Mouse (Mus musculus) spleen, adult 2 months (tissue): ENCODE results near the gene Ppp1r26.

Experiments used
- CTCF ChIP-seq: fragments of 200-500 bp; IDR thresholded peaks from 2 replicates; pipeline ENCODE4 v1.5.1; 2011; ENCODE audit warnings: mild to moderate bottlenecking, inconsistent platforms; ENCODE audit not compliant: insufficient read depth, insufficient read length, insufficient replicate concordance; ENCODE audit errors: extremely low read depth
- POLR2A ChIP-seq: fragments of 200-500 bp; IDR thresholded peaks from 2 replicates; pipeline ENCODE4 v1.6.1; 2011; ENCODE audit warnings: low read depth, low read length, inconsistent platforms

DNA sequence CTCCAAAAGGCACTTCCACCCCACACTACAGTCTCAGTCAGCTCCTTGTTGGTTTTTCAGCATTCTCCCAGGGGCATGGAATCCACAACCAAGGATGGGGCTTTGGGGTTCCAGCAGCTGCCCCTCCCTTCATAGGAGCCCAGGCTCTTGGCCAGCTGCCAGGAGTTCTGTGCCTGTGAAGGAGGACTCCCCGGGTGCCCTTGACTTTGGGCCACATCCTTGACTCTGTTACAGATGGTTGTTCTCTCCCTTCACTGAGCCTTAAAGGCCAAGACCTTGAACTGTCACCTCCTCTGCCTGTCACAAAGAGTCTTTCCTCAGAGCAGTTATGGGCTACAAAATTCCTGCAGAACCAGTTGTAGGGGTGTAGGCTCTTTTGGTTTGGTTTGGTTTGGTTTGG, 13.8 kb upstream of the Ppp1r26 start:
- TF ChIP-seq CTCF, result no peak
- TF ChIP-seq POLR2A, result no peak
